Comparison of ENCODE assay signal across 13 mouse cellular contexts in the genomic region with DNA sequence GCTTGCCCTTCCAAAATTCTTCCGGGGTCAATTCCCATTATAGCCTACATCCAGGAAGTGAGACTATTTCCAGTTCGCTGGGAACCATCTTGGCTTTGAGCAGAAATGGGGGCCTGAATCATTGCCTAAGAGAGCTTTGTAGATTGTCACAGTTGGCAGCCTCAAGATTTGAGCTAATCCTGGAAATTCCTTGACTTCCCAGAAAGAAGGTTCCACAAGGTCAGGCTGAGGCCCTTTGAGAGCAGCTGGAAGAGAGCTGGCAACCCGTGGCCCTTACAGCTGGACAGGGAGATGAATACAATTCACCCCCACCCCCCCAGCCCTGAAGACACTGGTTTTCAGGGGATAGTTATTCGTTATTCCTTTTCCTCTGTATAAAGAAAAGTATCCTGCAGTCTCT.
A peak's percentile ranks its signal among the peaks of the same experiment; 100 is the strongest.
DNase-seq lines count a peak whose midpoint lies in the region; ATAC-seq and TF ChIP-seq lines count a peak whose summit lies in the region.
"Had no signal": no experiment of that assay in that cellular context is flagged by ENCODE, and none has a peak within 500 bp of the region (broad histone marks: within the 10 kb centered on the region; RNA-seq: fewer than 3 reads in every experiment).

No protein-coding gene starts in this region.

- H3K27ac ChIP-seq in forebrain, embryonic 12.5 days = peak overlapping the region; percentile 84
- H3K27ac ChIP-seq in forebrain, postnatal 0 days (ENCODE audit: low read depth, low read length) = no peak overlapping the region
- 0 out of 2 replicates have a peak overlapping the region, but pooled peaks have one; percentile 10 for H3K27ac ChIP-seq in kidney, adult 2 months (ENCODE audit: insufficient read depth, low read depth, low read length)
- H3K27ac ChIP-seq in embryonic facial prominence, embryonic 10.5 days (replicated peaks) = peak overlapping the region; percentile 75

- 0 out of 2 replicates have a peak overlapping the region, but pooled peaks have one; percentile 12 for H3K9ac ChIP-seq in forebrain, embryonic 12.5 days
- no peak overlapping the region for H3K9ac ChIP-seq in forebrain, postnatal 0 days
- H3K9ac ChIP-seq: limb, embryonic 12.5 days had no signal

- WGBS in forebrain, embryonic 12.5 days = 37% methylated on average over 4 of the region's 4 CpGs
- whole genome bisulfite sequencing in forebrain, postnatal 0 days = 43% methylated on average over 4 of the region's 4 CpGs
- WGBS in kidney, adult 2 months = 48% methylated on average over 4 of the region's 4 CpGs
- 47% methylated on average over 4 of the region's 4 CpGs for WGBS in embryonic facial prominence, embryonic 10.5 days

- no peaks in the 10 kb centered on the region for H3K36me3 ChIP-seq in forebrain, embryonic 12.5 days (replicated peaks)
- no peaks in the 10 kb centered on the region for H3K36me3 ChIP-seq in forebrain, postnatal 0 days (ENCODE audit: insufficient read depth)
- H3K36me3 ChIP-seq in kidney, adult 2 months (ENCODE audit: control insufficient read depth, insufficient read depth, low read length) = no peaks in the 10 kb centered on the region
- no peaks in the 10 kb centered on the region for H3K36me3 ChIP-seq in embryonic facial prominence, embryonic 10.5 days (replicated peaks)
- H3K36me3 ChIP-seq: limb, embryonic 12.5 days had no signal

- TF ChIP-seq CTCF in forebrain, postnatal 0 days (IDR thresholded peaks at IDR 0.05; ENCODE audit: low read depth) = no peak
- no peak for TF ChIP-seq CTCF in kidney, adult 2 months (conservative IDR thresholded peaks at IDR 0.05; ENCODE audit: insufficient read depth, insufficient read length, low read depth, low read length)

- ATAC-seq in forebrain, embryonic 12.5 days (ENCODE audit: low FRiP score) = no peak
- no peak for ATAC-seq in forebrain, postnatal 0 days
- ATAC-seq: inflammation-experienced regulatory T-cells, adult 6 months had no signal

- no peak for TF ChIP-seq POLR2A in kidney, adult 2 months (IDR thresholded peaks at IDR 0.05; ENCODE audit: low read depth, low read length)

- H3K9me3 ChIP-seq in forebrain, embryonic 12.5 days = no peaks in the 10 kb centered on the region
- no peaks in the 10 kb centered on the region for H3K9me3 ChIP-seq in forebrain, postnatal 0 days (ENCODE audit: low read length)
- no peaks in the 10 kb centered on the region for H3K9me3 ChIP-seq in embryonic facial prominence, embryonic 10.5 days
- H3K9me3 ChIP-seq: G1E; limb, embryonic 12.5 days had no signal

- DNase-seq in forebrain, postnatal 0 days = no peak
- DNase-seq in kidney, adult 2 months = no peak
- DNase-seq in kidney, adult 9 months = no peak
- DNase-seq in embryonic facial prominence, embryonic 10.5 days (ENCODE audit: low spot score) = no peak
- DNase-seq in lung, postnatal 10 days = peak; percentile 39
- DNase-seq in spleen, postnatal 14 days (ENCODE audit: low spot score in 2 of 2) = no peak
- DNase-seq in layer of hippocampus, postnatal 36 days = no peak
- DNase-seq: layer of hippocampus, adult 9-11 months; thymus, adult 18-20 months had no signal

- no peak overlapping the region for H3K4me3 ChIP-seq in forebrain, embryonic 12.5 days (replicated peaks)
- H3K4me3 ChIP-seq in forebrain, postnatal 0 days (ENCODE audit: low read depth, low read length) = no peak overlapping the region
- H3K4me3 ChIP-seq in kidney, adult 2 months (ENCODE audit: insufficient read depth, low read depth, low read length) = no peak overlapping the region
- H3K4me3 ChIP-seq in embryonic facial prominence, embryonic 10.5 days = no peak overlapping the region
- H3K4me3 ChIP-seq: limb, embryonic 12.5 days had no signal

- peaks cover 61% of the 10 kb centered on the region for H3K4me1 ChIP-seq in forebrain, embryonic 12.5 days
- H3K4me1 ChIP-seq in forebrain, postnatal 0 days (ENCODE audit: insufficient read depth) = peaks cover 18% of the 10 kb centered on the region; the same call in 1 of the 2 replicates
- H3K4me1 ChIP-seq in kidney, adult 2 months (ENCODE audit: control insufficient read depth, insufficient read depth, low read length) = peaks cover 10% of the 10 kb centered on the region; the same call in 1 of the 2 replicates
- peaks cover 93% of the 10 kb centered on the region for H3K4me1 ChIP-seq in embryonic facial prominence, embryonic 10.5 days

- H3K27me3 ChIP-seq in forebrain, embryonic 12.5 days = no peaks in the 10 kb centered on the region
- 0 out of 2 replicates have a peak, but pooled peaks cover 3% of the 10 kb centered on the region for H3K27me3 ChIP-seq in forebrain, postnatal 0 days (ENCODE audit: insufficient read depth, low read length)
- no peaks in the 10 kb centered on the region for H3K27me3 ChIP-seq in kidney, adult 2 months (replicated peaks; ENCODE audit: control insufficient read depth, insufficient read depth, low read length)
- no peaks in the 10 kb centered on the region; the same call in 1 of the 2 replicates for H3K27me3 ChIP-seq in embryonic facial prominence, embryonic 10.5 days (replicated peaks; ENCODE audit: low read depth, poor library complexity, severe bottlenecking)
- H3K27me3 ChIP-seq: limb, embryonic 12.5 days had no signal

- H3K4me2 ChIP-seq in forebrain, embryonic 12.5 days = no peak overlapping the region
- no peak overlapping the region for H3K4me2 ChIP-seq in forebrain, postnatal 0 days (ENCODE audit: low read depth)
- H3K4me2 ChIP-seq: limb, embryonic 12.5 days had no signal
